Mouse (Mus musculus) embryonic stem cell, embryonic (primary cell): ENCODE measurements around the gene 2010111I01Rik.

ENCODE experiments used
- CTCF ChIA-PET, 4 experiments: fragments of 300-600 bp in 2 of 4; fragments of 350-600 bp in 2 of 4; sonication (Branson Sonifier 250); formaldehyde crosslinking; loops; one replicate each; lab custom pipeline; 2022; ENCODE audit warnings: inconsistent platforms in 2 of 4; lab: Charles Lee
- POLR2A ChIA-PET, 4 experiments: fragments of 300-600 bp in 2 of 4; fragments of 350-600 bp in 2 of 4; sonication (Branson Sonifier 250); formaldehyde crosslinking; loops; one replicate each; lab custom pipeline; 2022; ENCODE audit warnings: antibody characterized with exemption in 4 of 4, inconsistent platforms in 1 of 4; lab: Charles Lee

Gene 2010111I01Rik

DNA sequence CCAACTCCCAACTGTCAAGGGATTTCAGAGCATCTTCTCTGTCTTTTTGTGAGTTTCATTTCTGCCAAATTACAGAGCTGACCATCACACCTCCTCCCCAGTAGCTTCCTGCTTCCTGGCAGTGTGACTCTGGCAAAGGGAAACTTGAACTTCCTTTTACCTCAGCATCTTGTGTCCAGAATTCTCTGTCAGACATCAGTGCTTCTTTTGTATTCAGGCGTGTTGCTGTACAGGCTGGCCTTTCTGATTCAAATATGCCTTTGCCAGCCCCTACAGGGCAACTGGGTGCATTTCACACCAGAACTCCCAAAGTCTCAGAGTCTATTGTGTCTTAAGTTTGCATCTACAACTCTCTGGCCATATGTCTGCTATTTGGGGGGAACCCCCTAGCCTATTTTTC, 183.5 kb downstream of the 2010111I01Rik start:
- CTCF ChIA-PET: interaction anchor here in 2 of 4 experiments (0.6 to 1.5 kb wide), 3 partner anchors 8 to 1031 kb away, joined by 3 to 4 read pairs (median 3); no protein-coding TSS in a partner anchor
- POLR2A ChIA-PET: no interaction called here

DNA sequence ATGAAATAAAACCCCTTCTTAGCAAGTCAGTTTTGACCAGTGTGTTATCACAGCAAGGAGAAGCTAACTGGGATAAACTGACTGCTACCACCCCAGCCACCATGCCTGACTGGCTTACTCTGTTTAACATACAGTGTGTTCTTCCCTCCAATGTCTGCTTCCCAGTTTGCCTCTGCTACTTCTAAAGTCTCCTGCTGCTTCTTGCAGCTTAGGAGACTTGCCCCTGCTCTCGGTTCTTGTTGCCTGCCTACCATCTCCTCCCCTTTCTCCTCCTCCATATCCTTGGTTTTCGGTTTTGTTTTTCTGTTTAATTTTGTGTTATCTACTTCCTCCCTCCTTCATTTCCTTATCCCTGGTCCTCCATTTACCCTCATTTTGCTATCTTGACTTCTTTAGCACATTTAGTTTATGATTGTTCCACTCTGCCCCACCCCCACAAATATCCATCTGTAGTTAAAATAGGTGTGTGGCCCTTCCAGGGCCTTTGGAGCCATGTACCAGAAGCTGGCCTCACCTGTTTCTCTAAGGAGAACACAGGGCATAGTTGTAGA, 185.9 kb downstream of the 2010111I01Rik start:
- ChIA-PET CTCF (no interaction called here), POLR2A (interaction anchor here in 3 of 4 experiments (0.5 to 1.5 kb wide), 4 partner anchors 10 to 415 kb away, joined by 3 read pairs; no protein-coding TSS in a partner anchor)

DNA sequence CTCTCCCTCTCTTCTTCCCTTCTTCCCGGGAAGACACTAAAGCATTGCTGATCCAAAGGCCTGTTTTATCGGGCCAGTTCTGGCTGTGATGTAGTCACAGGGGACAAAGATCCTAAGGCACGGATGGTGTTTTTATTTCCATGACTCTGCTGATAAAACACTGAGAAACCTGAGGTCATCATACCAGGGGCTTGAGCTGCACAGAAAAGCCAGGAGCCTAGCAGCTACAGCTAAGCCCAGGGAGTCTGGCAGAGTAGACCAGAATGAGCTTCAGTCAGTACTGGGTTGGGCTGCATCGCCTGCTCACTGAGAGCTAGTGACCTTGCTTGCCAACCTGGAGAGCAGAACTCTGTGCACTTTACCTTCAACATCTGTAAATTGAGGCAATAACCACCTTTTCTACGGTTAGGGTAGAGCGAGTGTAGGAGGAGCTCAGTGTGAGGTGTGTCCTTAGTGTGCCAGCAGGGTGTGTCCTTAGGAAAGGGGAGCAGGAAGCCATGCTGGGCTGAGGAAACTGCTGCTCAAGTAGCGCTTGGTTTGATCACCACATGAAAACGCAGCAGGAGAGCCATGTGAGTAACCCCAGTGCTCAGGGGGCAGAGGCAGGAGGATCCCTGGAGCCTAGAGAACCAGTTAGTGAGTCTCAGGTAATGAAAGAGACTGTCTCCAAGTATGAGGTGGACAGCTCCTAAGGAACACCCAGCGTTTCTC, 186.5 kb downstream of the 2010111I01Rik start:
- ChIA-PET CTCF (interaction anchor here in 2 of 4 experiments (0.6 kb wide), 2 partner anchors 16 to 327 kb away, joined by 3 to 4 read pairs; no protein-coding TSS in a partner anchor), POLR2A (interaction anchor here in 3 of 4 experiments (0.5 to 1.5 kb wide), 6 partner anchors 11 to 415 kb away, joined by 3 read pairs; no protein-coding TSS in a partner anchor)

GRCm38 (mm10) chr13:63152498-63152897, 187.8 kb downstream of the 2010111I01Rik start:
- CTCF ChIA-PET: interaction anchor here in 1 of 4 experiments (0.7 kb wide), 1 partner anchor 62 kb away, joined by 5 read pairs; no protein-coding TSS in a partner anchor

GRCm38 (mm10) chr13:63153397-63153796, 188.7 kb downstream of the 2010111I01Rik start:
- ChIA-PET CTCF (interaction anchor here in 1 of 4 experiments (0.6 kb wide), 1 partner anchor 81 kb away, joined by 7 read pairs; no protein-coding TSS in a partner anchor), POLR2A (interaction anchor here in 1 of 4 experiments (1.6 kb wide), 1 partner anchor 13 kb away, joined by 5 read pairs; no protein-coding TSS in a partner anchor)

More at GRCm38 (mm10) chr13:63152498-63152897, 187.8 kb downstream of the 2010111I01Rik start:
- POLR2A ChIA-PET: no interaction called here

GRCm38 (mm10) chr13:63154851-63155571, 190.3 kb downstream of the 2010111I01Rik start:
- CTCF ChIA-PET: interaction anchor here in 2 of 4 experiments (1.2 to 1.3 kb wide), 2 partner anchors 9 to 10 kb away, joined by 4 to 10 read pairs; no protein-coding TSS in a partner anchor
- POLR2A ChIA-PET: interaction anchor here in 3 of 4 experiments (0.6 to 1.6 kb wide), 5 partner anchors 9 to 181 kb away, joined by 4 to 5 read pairs (median 4); no protein-coding TSS in a partner anchor

DNA sequence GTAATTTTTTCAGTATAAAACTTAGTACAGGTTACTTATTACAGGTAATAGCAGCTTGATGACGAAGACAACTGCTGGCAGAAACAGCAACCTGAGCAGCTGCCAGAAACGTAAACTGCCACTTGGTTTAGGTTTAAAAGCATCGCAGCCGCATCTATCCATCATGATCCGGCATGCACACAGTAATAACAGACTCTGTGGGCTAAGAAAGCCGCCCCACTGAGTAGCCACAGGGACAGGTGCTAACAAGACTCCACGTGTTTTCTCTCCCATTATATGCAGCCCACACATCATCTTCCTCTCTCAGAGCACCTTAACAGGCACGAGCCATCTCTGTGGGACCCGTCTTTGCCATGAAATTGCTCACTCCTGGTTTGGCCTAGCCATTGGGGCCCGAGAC, 191.6 kb downstream of the 2010111I01Rik start:
- ChIA-PET CTCF (interaction anchor here in 2 of 4 experiments (1.2 to 1.3 kb wide), 2 partner anchors 8 to 9 kb away, joined by 4 to 10 read pairs; no protein-coding TSS in a partner anchor), POLR2A (interaction anchor here in 2 of 4 experiments (1.0 to 1.4 kb wide), 2 partner anchors 8 to 10 kb away, joined by 4 to 5 read pairs; no protein-coding TSS in a partner anchor)

DNA sequence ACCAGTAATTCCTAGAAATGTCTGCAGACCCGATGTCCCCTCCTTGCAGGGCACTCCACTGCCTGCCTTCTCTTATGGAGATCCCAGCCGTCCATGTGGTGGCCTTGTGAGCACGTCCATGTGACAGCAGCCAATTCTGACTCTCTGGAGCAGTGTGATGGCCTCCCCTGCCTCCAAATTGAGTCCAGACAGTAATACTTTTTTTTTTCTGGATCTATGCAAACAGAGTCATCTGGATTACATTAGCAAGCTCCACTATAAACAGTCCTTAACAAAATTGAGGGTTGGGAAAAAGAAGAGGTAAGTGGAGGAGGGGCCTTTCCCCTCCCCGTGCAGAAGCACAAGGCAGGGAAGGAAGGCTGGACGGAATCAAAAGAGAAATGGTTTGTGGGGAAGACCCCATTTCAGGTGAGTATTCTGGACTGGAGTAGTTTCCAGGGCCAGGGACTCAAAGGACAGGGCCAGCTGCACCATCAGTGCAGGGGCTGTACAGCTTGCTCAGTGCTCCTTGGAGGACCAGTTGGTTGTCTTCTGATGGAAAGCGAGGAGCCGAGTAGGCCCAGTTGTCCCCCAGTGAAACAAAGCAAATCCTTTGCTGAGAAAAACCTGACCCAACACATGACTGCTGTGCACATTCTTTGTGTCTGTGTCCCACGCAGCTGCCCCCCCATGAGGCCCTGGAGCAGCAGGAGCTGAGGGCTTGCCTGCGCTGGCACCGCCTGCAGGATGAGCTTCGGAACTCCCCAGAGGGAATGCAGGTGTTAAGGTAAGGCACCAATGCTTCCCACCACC, 205.8 kb downstream of the 2010111I01Rik start:
- POLR2A ChIA-PET: interaction anchor here in 3 of 4 experiments (0.7 to 1.3 kb wide), 4 partner anchors 18 to 183 kb away, joined by 3 to 4 read pairs (median 3); no protein-coding TSS in a partner anchor

DNA sequence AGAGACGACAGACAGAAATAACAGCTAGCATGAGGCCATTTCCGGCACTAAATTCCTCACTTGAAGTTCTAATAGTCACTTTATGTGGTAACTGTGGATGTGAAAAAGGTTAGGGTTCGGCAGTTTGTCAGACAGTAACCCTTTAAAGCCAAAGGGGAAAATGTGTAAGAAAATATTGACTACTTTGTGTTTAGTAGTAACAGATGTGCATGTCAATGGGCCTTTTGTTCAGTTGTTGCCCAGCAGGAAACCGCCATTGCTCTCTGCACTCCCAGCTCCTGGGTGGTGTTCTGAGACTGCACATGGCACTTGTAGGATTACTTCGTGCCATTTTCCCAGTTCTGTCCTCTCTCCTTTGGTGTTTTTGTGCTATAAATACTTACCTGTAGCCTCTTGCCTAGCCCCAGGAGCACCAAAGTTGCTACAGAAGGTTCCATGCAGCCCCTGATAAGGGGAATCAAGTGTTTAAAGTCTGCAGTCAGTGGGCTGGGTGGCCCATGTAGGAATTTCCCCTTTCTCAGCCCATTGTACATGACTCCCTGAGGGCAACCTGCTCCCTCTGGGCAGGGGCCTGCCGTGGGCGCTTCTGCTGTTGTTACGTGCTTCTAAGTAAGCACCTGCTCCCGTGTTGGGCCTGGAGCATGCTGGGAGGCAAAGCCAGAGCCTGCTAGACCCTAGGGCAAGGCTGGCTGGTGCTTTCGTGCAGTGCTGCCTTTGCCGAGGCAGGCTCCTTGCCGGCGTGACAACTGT, 206.8 kb downstream of the 2010111I01Rik start:
- ChIA-PET CTCF (interaction anchor here in 1 of 4 experiments (0.7 kb wide), 1 partner anchor 90 kb away, joined by 3 read pairs; no protein-coding TSS in a partner anchor), POLR2A (interaction anchor here in 3 of 4 experiments (0.8 to 1.5 kb wide), 7 partner anchors 14 to 182 kb away, joined by 3 to 6 read pairs (median 3); no protein-coding TSS in a partner anchor)

More for the DNA sequence above, 205.8 kb downstream of the 2010111I01Rik start:
- CTCF ChIA-PET: no interaction called here

DNA sequence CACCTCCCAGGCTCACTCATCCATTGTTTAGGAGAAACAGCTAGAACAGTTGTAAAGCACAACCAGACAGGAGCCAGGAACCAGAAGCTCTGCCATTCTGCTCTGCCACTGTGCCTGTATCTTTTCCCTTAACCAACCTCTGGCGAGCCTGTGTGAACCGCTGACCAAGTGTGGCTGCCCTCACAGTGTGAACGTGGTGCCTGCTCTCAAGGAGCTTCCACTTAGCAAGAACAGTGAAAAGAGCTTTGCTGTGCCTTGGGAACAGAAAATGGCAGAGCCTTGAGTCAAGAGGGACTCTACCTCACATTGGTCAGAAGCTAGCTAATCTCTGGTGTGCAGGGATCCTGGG, 207.4 kb downstream of the 2010111I01Rik start:
- POLR2A ChIA-PET: interaction anchor here in 3 of 4 experiments (0.8 to 1.5 kb wide), 7 partner anchors 14 to 981 kb away, joined by 3 to 6 read pairs (median 3); partner anchors contain the start of gene Zfp367 (in 1 of the 3)
- CTCF ChIA-PET: interaction anchor here in 2 of 4 experiments (0.6 to 0.7 kb wide), 2 partner anchors 90 to 178 kb away, joined by 3 read pairs; no protein-coding TSS in a partner anchor

DNA sequence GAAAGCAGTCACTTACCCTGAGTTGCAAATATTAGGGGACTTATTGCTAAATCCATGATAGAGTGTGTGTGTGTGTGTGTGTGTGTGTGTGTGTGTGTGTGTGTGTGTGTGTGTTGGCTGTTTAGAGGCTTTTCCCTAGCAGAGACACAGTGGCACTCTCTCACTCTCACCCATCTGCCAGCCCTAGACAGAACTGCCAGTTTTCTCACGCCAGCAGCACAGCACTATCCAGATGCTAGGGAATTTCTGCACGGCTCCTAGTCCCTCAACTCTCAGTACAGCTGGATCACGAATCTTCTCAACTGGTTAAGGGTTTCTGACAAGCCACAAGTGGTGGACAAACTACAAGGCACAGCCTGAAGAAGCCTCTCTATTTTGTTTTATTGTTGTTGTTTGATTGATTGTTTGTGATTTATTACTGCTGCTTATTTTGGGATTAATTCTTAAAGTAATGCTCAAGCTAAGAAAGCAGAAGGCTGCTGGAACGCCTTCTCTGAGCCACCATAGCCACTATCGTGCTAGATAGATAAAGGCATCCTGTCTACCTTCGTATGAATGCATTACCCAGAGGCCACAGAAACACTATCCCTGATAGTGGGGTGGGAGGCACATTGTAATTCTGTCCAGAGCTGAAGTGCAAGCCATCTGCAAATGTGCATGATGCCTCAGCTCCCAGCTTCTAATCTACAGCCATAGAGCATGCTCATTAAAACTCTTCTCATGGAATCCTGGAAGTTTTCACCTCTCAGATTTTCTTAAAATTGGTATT, 209.7 kb downstream of the 2010111I01Rik start:
- POLR2A ChIA-PET: no interaction called here
- CTCF ChIA-PET: no interaction called here

DNA sequence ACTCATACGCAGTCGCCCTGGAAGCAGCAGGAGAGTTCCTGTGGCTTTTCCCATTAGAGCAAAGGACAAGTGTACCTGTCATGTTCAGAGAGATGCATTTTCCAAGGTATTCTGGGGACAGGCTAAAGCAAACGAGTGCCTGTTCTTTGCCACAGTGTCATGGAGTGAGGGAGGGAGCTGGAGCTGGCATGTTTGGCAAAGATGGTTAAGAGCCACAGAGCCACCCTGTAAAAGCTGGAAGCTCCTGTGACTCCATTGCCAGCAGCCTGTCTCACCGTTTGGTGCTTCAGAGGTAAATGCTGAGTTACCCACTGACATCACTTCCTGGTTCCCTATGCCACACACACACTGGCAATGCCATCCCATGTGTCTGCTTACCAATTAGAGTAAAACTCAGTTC, 211.4 kb downstream of the 2010111I01Rik start:
- ChIA-PET CTCF (interaction anchor here in 1 of 4 experiments (0.6 kb wide), 1 partner anchor 73 kb away, joined by 3 read pairs; no protein-coding TSS in a partner anchor), POLR2A (interaction anchor here in 1 of 4 experiments (0.8 to 1.3 kb wide), 3 partner anchors 10 to 64 kb away, joined by 3 to 4 read pairs (median 3); no protein-coding TSS in a partner anchor)

- POLR2A ChIA-PET: no interaction called here
- CTCF ChIA-PET: no interaction called here
These were observed 212.5 kb downstream of the 2010111I01Rik start for GRCm38 (mm10) chr13:63177232-63177631.

GRCm38 (mm10) chr13:63180641-63181235, 216.0 kb downstream of the 2010111I01Rik start:
- ChIA-PET POLR2A (no interaction called here), CTCF (no interaction called here)

GRCm38 (mm10) chr13:63184946-63185345, 220.3 kb downstream of the 2010111I01Rik start:
- ChIA-PET POLR2A (interaction anchor here in 1 of 4 experiments (0.8 to 1.1 kb wide), 2 partner anchors 35 to 220 kb away, joined by 3 read pairs; partner anchors contain the start of gene 2010111I01Rik), CTCF (no interaction called here)
